Mouse (Mus musculus): ENCODE data around the gene Hoxb3.

GRCm38 (mm10) chr11:96353939-96354338, 30.8 kb downstream of the Hoxb3 start:
- TF ChIP-seq CTCF (IDR thresholded peaks at IDR 0.05; ENCODE audit: control insufficient read depth, insufficient read depth, insufficient replicate concordance, low read depth, low read length) (no peak), POLR2A (IDR thresholded peaks at IDR 0.05; ENCODE audit: control insufficient read depth, low read depth, low read length) (no peak)
